Mouse (Mus musculus): ENCODE results near the gene Sectm1a. TPM values are rescaled to one million over a fixed set of nuclear protein-coding genes. Genes with fewer than 3 reads are reported as not detected.

Gene Sectm1a
- polyA plus RNA-seq (2015; fragmentation: Nextera tagmentation; extraction: Ambion mirVana) = 0.10 and 0.16 TPM in 2 replicates

DNA sequence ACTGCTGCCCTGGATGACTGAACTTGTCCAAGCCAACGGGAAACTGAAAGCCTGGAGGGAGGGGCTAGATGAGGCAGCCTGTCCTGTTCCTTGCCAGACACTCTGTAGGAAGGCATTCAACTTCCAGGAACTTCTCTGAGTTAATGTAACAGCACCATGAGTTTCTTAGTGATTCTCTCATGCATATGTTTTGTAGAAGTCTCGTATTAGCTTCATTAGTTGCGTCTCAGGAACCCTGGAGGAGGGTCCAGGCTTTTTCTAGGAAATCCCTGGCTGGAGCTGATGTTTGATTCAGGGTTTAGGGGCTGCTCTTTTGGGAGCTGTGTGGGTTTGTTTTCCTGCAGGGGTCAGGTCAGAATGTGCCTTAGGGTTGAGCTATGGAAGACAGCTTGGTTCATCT is at the start of gene Sectm1a:
Gene Sectm1a, minus strand, starts transcription at position 101 of the 400 bp plus-strand sequence.

GRCm38 (mm10) chr11:121118577-121118976 is 37.6 kb upstream of the Sectm1a start, which contains the start of gene Tex19.2:
TSS of gene Tex19.2 (minus strand) at chr11:121118677.

GRCm38 (mm10) chr11:121063379-121063778 is 17.6 kb downstream of the Sectm1a start, which contains the start of gene Sectm1b:
TSS of gene Sectm1b (minus strand) at chr11:121063569.

GRCm38 (mm10) chr11:121039302-121039701 is 41.7 kb downstream of the Sectm1a start, which contains the start of gene Cd7:
TSS of gene Cd7 (minus strand) at chr11:121039418.

Other genes starting within 250 kb of the Sectm1a start
- gene Ccdc57, start 148.3 kb downstream of the Sectm1a start, polyA plus RNA-seq (2015; fragmentation: Nextera tagmentation; extraction: Ambion mirVana) = 4.2 and 4.4 TPM in 2 replicates
- 251 and 269 TPM in 2 replicates for gene Slc16a3, start 132.7 kb downstream of the Sectm1a start, polyA plus RNA-seq (2015; fragmentation: Nextera tagmentation; extraction: Ambion mirVana)
- 49.8 and 50.0 TPM in 2 replicates for gene Csnk1d, start 89.9 kb downstream of the Sectm1a start, polyA plus RNA-seq (2015; fragmentation: Nextera tagmentation; extraction: Ambion mirVana)
- 0.13 and 0.50 TPM in 2 replicates for gene Cd7, start 41.8 kb downstream of the Sectm1a start, polyA plus RNA-seq (2015; fragmentation: Nextera tagmentation; extraction: Ambion mirVana)
- gene Sectm1b, start 17.7 kb downstream of the Sectm1a start, polyA plus RNA-seq (2015; fragmentation: Nextera tagmentation; extraction: Ambion mirVana) = not detected in 2 replicates
- not detected in 2 replicates for gene Tex19.2, start 37.5 kb upstream of the Sectm1a start, polyA plus RNA-seq (2015; fragmentation: Nextera tagmentation; extraction: Ambion mirVana)
- gene Tex19.1, start 64.9 kb upstream of the Sectm1a start, polyA plus RNA-seq (2015; fragmentation: Nextera tagmentation; extraction: Ambion mirVana) = 0.07 and 0.12 TPM in 2 replicates
- gene Uts2r, start 79.1 kb upstream of the Sectm1a start, polyA plus RNA-seq (2015; fragmentation: Nextera tagmentation; extraction: Ambion mirVana) = 2.7 and 3.2 TPM in 2 replicates
- gene Hexdc, start 123.2 kb upstream of the Sectm1a start, polyA plus RNA-seq (2015; fragmentation: Nextera tagmentation; extraction: Ambion mirVana) = 5.0 and 5.6 TPM in 2 replicates
- gene Ogfod3, start 123.5 kb upstream of the Sectm1a start, polyA plus RNA-seq (2015; fragmentation: Nextera tagmentation; extraction: Ambion mirVana) = 22.1 and 23.6 TPM in 2 replicates
- gene Cybc1, start 148.1 kb upstream of the Sectm1a start, polyA plus RNA-seq (2015; fragmentation: Nextera tagmentation; extraction: Ambion mirVana) = 9.3 and 12.4 TPM in 2 replicates
- gene Narf, start 156.0 kb upstream of the Sectm1a start, polyA plus RNA-seq (2015; fragmentation: Nextera tagmentation; extraction: Ambion mirVana) = 20.4 and 23.9 TPM in 2 replicates
- 3.8 and 4.1 TPM in 2 replicates for gene Foxk2, start 178.8 kb upstream of the Sectm1a start, polyA plus RNA-seq (2015; fragmentation: Nextera tagmentation; extraction: Ambion mirVana)